Mouse (Mus musculus): ENCODE results near the gene Nfil3. TPM values are rescaled to one million over a fixed set of nuclear protein-coding genes. Genes with fewer than 3 reads are reported as not detected.

The Nfil3 gene
- polyA plus RNA-seq, 1 experiment from 2014 or later = 45.6 TPM

- no peak overlapping the region for H3K9ac ChIP-seq
- WGBS = 84% methylated on average over 10 of the region's 10 CpGs
Observed at GRCm38 (mm10) chr13:52998541-52998940, 17.7 kb upstream of the Nfil3 start.

DNA sequence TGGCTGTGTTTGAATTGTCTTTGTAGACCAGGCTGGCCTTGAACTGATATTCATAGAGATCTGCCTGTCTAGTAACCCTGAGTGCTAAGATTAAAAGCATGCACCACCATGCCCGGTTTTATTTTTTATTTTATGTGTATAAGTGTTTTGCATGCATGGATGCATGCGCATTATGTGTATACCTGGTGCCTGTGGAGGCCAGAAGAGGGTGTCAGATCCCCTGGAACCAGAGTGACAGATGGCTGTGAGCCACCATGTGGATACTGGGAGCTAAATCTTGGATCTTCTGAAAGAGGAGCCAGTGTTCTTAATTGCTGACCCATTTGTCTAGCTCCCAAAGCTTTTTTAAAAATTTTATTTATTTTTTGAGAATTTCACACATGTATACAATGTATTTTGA is 16.9 kb upstream of the Nfil3 start:
- ATAC-seq (ENCODE audit: insufficient number of reproducible peaks, low FRiP score, low TSS enrichment, low read depth) = no peak
- Histone ChIP-seq H3K36me3 (no peaks in the 10 kb centered on the region), H3K9me3 (no peaks in the 10 kb centered on the region), H3K4me3 (no peak overlapping the region), H3K9ac (no peak overlapping the region), H3K27me3 (no peaks in the 10 kb centered on the region), H3K4me2 (no peak overlapping the region), H3K4me1 (no peaks in the 10 kb centered on the region), H3K27ac (no peak overlapping the region)
- 74% methylated on average over 2 of the region's 2 CpGs for WGBS

More at GRCm38 (mm10) chr13:52998541-52998940, 17.7 kb upstream of the Nfil3 start:
- Histone ChIP-seq H3K4me2 (no peak overlapping the region), H3K4me1 (no peaks in the 10 kb centered on the region), H3K27ac (no peak overlapping the region), H3K36me3 (no peaks in the 10 kb centered on the region), H3K9me3 (no peaks in the 10 kb centered on the region), H3K4me3 (no peak overlapping the region), H3K27me3 (no peaks in the 10 kb centered on the region)
- no peak for ATAC-seq (ENCODE audit: insufficient number of reproducible peaks, low FRiP score, low TSS enrichment, low read depth)

DNA sequence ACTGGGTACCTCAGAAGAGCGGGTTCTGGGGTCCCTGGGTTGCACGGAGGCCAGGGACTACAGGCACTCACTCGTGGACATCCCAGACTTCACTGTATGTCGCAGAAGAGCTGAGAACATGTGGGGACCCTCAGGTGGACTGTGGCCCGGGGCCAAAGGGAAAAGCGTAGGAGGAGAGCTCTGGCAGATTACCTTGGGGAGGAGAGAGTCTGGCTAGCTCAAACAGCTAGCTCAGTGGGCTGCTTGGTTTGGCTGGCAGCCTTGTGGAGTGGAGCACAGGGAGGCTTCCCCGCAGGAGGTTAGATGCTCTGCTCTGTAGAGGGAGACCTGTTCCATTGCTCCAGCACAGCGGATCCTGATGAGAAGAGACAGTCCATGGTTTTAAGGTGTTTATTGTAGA is 15.3 kb upstream of the Nfil3 start:
- Histone ChIP-seq H3K4me1 (no peaks in the 10 kb centered on the region), H3K27me3 (no peaks in the 10 kb centered on the region), H3K4me2 (no peak overlapping the region), H3K9me3 (no peaks in the 10 kb centered on the region), H3K36me3 (no peaks in the 10 kb centered on the region), H3K9ac (no peak overlapping the region), H3K27ac (no peak overlapping the region), H3K4me3 (no peak overlapping the region)
- 76% methylated on average over 8 of the region's 8 CpGs for WGBS
- no peak for ATAC-seq (ENCODE audit: insufficient number of reproducible peaks, low FRiP score, low TSS enrichment, low read depth)

DNA sequence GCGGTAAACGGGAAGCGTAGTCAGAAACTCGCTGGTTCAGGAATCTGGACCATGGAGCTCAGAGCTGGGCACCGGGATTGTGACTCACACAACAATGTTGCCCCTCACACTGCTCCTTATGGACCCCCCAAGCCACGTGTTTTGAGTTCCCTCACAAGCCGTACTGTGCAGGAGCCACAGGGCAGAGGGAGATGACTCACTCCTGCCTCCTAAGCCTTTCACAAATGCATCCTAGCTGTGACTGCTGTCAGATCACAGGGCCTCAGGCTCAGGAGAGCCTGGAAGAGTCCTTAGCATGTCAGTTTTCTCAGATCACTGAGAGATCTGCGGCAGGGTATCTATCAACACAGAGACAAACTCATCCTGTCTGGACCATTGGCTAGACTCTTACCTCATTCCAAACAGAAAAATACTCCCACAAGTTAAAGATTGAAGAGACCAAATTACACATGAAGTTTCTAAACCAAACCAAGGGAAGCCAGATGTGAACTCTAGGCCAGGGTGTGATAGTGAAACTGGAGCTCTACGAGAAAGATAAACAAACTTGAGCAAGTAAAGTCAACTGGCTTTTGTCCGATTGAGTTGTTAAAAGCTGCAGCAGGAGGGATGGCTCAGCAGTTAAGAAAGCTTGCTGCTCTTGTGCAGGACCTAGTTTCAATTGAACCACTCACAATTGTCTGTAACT is 13.5 kb upstream of the Nfil3 start:
- WGBS = 63% methylated on average over 10 of the region's 10 CpGs
- Histone ChIP-seq H3K4me1 (0 out of 2 replicates have a peak, but pooled peaks cover 10% of the 10 kb centered on the region), H3K4me3 (no peak overlapping the region), H3K27ac (no peak overlapping the region), H3K9me3 (no peaks in the 10 kb centered on the region), H3K9ac (no peak overlapping the region), H3K4me2 (no peak overlapping the region), H3K27me3 (no peaks in the 10 kb centered on the region), H3K36me3 (no peaks in the 10 kb centered on the region)
- ATAC-seq (ENCODE audit: insufficient number of reproducible peaks, low FRiP score, low TSS enrichment, low read depth) = no peak

GRCm38 (mm10) chr13:52990139-52990538 is 9.3 kb upstream of the Nfil3 start:
- no peak for ATAC-seq (ENCODE audit: insufficient number of reproducible peaks, low FRiP score, low TSS enrichment, low read depth)
- no peak overlapping the region for H3K27ac ChIP-seq
- no peaks in the 10 kb centered on the region for H3K27me3 ChIP-seq
- H3K4me2 ChIP-seq = no peak overlapping the region
- H3K9me3 ChIP-seq = no peaks in the 10 kb centered on the region
- WGBS = 36% methylated on average over 9 of the region's 9 CpGs
- no peak overlapping the region for H3K4me3 ChIP-seq
- 0 out of 2 replicates have a peak, but pooled peaks cover 10% of the 10 kb centered on the region for H3K4me1 ChIP-seq
- H3K36me3 ChIP-seq = no peaks in the 10 kb centered on the region
- no peak overlapping the region for H3K9ac ChIP-seq

DNA sequence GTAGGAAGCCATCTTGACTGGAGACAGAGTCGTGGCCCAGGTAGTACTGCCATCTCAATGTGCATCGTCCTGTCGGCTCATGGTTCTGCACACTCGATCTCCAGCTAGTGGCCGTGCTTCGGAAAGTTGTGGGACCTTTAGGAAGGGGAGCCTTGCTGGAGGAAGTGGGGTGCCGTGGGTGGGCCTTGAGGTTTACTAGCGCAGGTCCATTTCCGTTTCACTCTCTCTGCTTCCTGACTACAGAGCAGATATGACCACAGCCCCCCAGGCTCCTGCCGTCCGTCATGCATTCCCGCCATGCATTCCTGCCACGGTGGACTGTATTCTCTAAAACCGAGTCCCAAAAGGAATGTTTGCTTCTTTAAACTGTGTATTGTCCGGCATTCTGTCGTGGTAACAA is 8.1 kb upstream of the Nfil3 start:
- Histone ChIP-seq H3K4me2 (no peak overlapping the region), H3K9ac (no peak overlapping the region), H3K36me3 (no peaks in the 10 kb centered on the region), H3K4me3 (no peak overlapping the region), H3K27me3 (no peaks in the 10 kb centered on the region), H3K4me1 (0 out of 2 replicates have a peak, but pooled peaks cover 10% of the 10 kb centered on the region), H3K9me3 (no peaks in the 10 kb centered on the region), H3K27ac (no peak overlapping the region)
- no peak for ATAC-seq (ENCODE audit: insufficient number of reproducible peaks, low FRiP score, low TSS enrichment, low read depth)
- 80% methylated on average over 16 of the region's 16 CpGs for WGBS

DNA sequence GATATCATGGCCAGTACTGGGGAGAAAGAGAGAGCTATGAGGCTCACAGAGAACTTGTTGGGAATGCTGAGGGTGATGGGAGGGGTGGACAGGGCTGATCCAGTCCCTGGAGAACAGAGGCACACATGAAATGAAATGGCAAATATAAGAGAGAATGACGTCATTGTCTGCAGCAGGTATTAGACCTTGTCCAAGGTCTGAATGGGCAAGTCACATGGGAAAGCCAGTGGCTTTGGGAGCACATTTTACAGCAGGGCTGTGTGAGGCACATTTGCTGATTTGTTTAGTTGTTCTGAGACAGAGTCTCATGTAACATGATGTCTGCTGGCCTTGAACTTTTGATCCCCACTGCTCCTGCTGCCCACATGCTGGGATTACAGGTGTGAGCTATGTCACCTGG is 7.0 kb upstream of the Nfil3 start:
- H3K9ac ChIP-seq = no peak overlapping the region
- no peaks in the 10 kb centered on the region for H3K36me3 ChIP-seq
- 0 out of 2 replicates have a peak, but pooled peaks cover 7% of the 10 kb centered on the region for H3K27me3 ChIP-seq
- H3K9me3 ChIP-seq = no peaks in the 10 kb centered on the region
- 0 out of 2 replicates have a peak, but pooled peaks cover 10% of the 10 kb centered on the region for H3K4me1 ChIP-seq
- WGBS = 50% methylated on average over 1 of the region's 1 CpGs
- ATAC-seq (ENCODE audit: insufficient number of reproducible peaks, low FRiP score, low TSS enrichment, low read depth) = no peak
- H3K4me3 ChIP-seq = no peak overlapping the region
- H3K4me2 ChIP-seq = no peak overlapping the region
- no peak overlapping the region for H3K27ac ChIP-seq

GRCm38 (mm10) chr13:52986215-52986780 is 5.4 kb upstream of the Nfil3 start:
- ATAC-seq (ENCODE audit: insufficient number of reproducible peaks, low FRiP score, low TSS enrichment, low read depth) = no peak
- WGBS = 65% methylated on average over 10 of the region's 10 CpGs
- H3K27ac ChIP-seq = no peak overlapping the region

DNA sequence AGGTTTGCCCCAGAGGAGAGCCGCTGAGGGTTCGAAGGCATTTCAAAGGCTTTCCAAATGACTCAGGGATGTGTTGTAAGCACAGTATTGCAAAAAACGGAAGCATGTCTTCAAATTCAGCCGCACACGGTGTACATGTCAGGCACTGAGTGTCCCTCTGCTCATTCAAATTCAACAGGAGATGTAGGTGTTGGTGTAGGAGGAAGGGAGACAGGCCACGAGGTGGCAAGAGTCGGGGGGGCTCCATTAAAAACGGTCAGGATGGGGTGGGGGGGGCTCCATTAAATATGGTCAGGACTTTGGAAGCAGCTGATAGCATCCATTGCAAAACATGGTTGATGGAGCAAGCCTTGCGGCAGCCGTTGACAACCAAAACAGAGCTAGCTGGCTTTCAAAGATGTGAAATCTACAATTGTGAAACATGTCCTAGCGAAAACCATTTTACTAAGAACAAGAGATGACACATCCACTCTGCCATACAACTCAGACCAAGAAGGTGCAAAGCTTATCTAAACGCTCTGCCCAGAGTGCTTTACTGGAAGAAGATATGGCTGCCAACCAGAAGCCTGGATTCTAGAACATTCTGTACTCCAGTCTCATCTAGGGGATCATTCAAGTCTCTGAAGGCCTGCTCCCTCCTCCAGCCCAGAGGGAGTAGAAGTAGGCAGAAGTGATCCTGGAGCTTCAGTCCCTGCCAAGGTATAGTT is 4.8 kb upstream of the Nfil3 start:
- no peaks in the 10 kb centered on the region for H3K9me3 ChIP-seq
- no peak overlapping the region for H3K9ac ChIP-seq
- peaks cover 24% of the 10 kb centered on the region for H3K4me1 ChIP-seq
- WGBS = 75% methylated on average over 12 of the region's 12 CpGs
- no peaks in the 10 kb centered on the region for H3K36me3 ChIP-seq
- no peak overlapping the region for H3K4me2 ChIP-seq
- ATAC-seq (ENCODE audit: insufficient number of reproducible peaks, low FRiP score, low TSS enrichment, low read depth) = no peak
- peaks cover 16% of the 10 kb centered on the region; the same call in 1 of the 2 replicates for H3K27me3 ChIP-seq
- H3K27ac ChIP-seq = no peak overlapping the region
- no peak overlapping the region for H3K4me3 ChIP-seq

More at GRCm38 (mm10) chr13:52986215-52986780, 5.4 kb upstream of the Nfil3 start:
- no peak overlapping the region for H3K4me3 ChIP-seq
- no peaks in the 10 kb centered on the region for H3K9me3 ChIP-seq
- H3K36me3 ChIP-seq = no peaks in the 10 kb centered on the region
- H3K9ac ChIP-seq = no peak overlapping the region
- no peak overlapping the region for H3K4me2 ChIP-seq
- H3K4me1 ChIP-seq = peaks cover 24% of the 10 kb centered on the region
- peaks cover 16% of the 10 kb centered on the region; the same call in 1 of the 2 replicates for H3K27me3 ChIP-seq

- no peaks in the 10 kb centered on the region for H3K36me3 ChIP-seq
- no peak overlapping the region for H3K27ac ChIP-seq
- under 1% methylated on average over 12 of the region's 12 CpGs for whole genome bisulfite sequencing
- ATAC-seq (ENCODE audit: insufficient number of reproducible peaks, low FRiP score, low TSS enrichment, low read depth) = no peak
- H3K9ac ChIP-seq = no peak overlapping the region
- peaks cover 16% of the 10 kb centered on the region; the same call in 1 of the 2 replicates for H3K27me3 ChIP-seq
- peak overlapping the region; percentile 97 for H3K4me2 ChIP-seq
- H3K9me3 ChIP-seq = no peaks in the 10 kb centered on the region
- H3K4me1 ChIP-seq = peaks cover 30% of the 10 kb centered on the region
- peak overlapping the region; percentile 26 for H3K4me3 ChIP-seq
Observed at GRCm38 (mm10) chr13:52982703-52983102, 1.8 kb upstream of the Nfil3 start.

DNA sequence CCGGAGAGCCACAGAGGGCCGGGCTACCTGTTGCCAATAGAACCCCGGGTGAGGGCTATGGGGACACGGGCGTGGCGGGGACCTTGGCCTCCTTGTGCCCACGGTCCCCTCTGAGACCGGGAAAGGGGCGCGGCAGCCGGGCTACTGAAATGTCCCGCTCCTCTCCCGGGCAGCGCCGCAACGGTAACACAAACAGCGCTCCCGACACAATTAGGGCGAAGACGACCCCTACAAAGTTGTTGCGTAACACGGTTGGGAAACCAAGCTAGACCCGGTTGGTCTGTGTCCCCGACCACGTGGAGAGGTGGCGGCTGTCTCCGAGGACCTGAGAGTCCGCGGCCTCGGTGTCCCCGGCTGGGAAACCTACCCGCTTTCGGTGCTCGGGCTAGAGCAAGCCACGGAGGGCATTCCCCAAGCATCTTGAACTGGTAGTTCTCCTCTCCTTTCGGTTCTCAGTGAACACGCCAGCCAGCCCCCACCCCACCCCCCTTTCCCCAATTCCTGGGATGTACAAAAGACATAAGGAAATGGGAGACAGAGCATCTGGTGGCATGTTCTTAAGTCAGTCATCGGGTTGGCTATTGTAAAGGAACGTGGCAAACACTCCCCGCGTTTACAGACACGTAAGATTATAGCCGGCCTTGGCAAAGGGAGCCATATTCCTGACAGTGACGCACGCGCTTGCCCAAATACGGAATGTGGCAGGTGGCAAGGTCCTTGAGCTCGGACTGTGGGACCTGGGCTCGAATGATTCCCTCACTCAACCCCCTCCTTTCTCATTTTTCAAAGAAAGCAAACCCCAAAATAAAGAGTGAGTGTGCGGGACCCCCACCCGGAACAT is 788 bp upstream of the Nfil3 start:
- H3K27ac ChIP-seq = peak overlapping the region; percentile 76
- WGBS = 1% methylated on average over 51 of the region's 51 CpGs
- H3K36me3 ChIP-seq = no peaks in the 10 kb centered on the region
- peaks cover 16% of the 10 kb centered on the region for H3K27me3 ChIP-seq
- H3K4me2 ChIP-seq = peak overlapping the region; percentile 97
- H3K9me3 ChIP-seq = no peaks in the 10 kb centered on the region
- H3K4me3 ChIP-seq = peak overlapping the region; percentile 80
- peaks cover 40% of the 10 kb centered on the region for H3K4me1 ChIP-seq
- no peak for ATAC-seq (ENCODE audit: insufficient number of reproducible peaks, low FRiP score, low TSS enrichment, low read depth)
- peak overlapping the region; percentile 56 for H3K9ac ChIP-seq
